ENCODE assay signal across 7 mouse cellular contexts in genomic region chr8:13600204-13600603, GRCm38 (mm10). TPM values are rescaled to one million over a fixed set of nuclear protein-coding genes. Genes with fewer than 3 reads are reported as not detected.
A peak's percentile ranks its signal among the peaks of the same experiment; 100 is the strongest.
DNase-seq lines count a peak whose midpoint lies in the region; ATAC-seq and TF ChIP-seq lines count a peak whose summit lies in the region.

No protein-coding gene starts in this region.

- no peak for TF ChIP-seq CTCF in CH12.LX (conservative IDR thresholded peaks at IDR 0.05 in 1 of 2, IDR thresholded peaks at IDR 0.05 in 1 of 2; ENCODE audit: low read depth in 2 of 2, low read length in 2 of 2)

- no peak for ATAC-seq in hindbrain, embryonic 12.5 days (ENCODE audit: low FRiP score)

- dilution Hi-C loops in CH12.LX (cut with MboI; ENCODE audit: extremely low pct_ligation_motif_present, extremely low pct_unique_long_range_greater_than_20kb, low sequenced_read_pairs), result no loop called here

- peak overlapping the region; percentile 79 for H3K27ac ChIP-seq in CH12.LX (ENCODE audit: insufficient read depth, low read depth)
- peak overlapping the region; percentile 72 for H3K27ac ChIP-seq in brown adipose tissue, adult 24 weeks (replicated peaks; ENCODE audit: low read depth, low read length)
- H3K27ac ChIP-seq in limb, embryonic 10.5 days, result 0 out of 2 replicates have a peak overlapping the region, but pooled peaks have one; percentile 2
- no peak overlapping the region for H3K27ac ChIP-seq in hindbrain, embryonic 12.5 days

- H3K4me3 ChIP-seq in CH12.LX (replicated peaks in 1 of 3; ENCODE audit: low read depth in 2 of 3, low read length in 2 of 3, poor library complexity in 1 of 3), result peak overlapping the region; percentile 15 to 40 (median 39)
- 0 out of 2 replicates have a peak overlapping the region, but pooled peaks have one; percentile 10 for H3K4me3 ChIP-seq in brown adipose tissue, adult 24 weeks (ENCODE audit: insufficient read depth, low read depth, low read length)
- no peak overlapping the region for H3K4me3 ChIP-seq in limb, embryonic 10.5 days
- no peak overlapping the region for H3K4me3 ChIP-seq in hindbrain, embryonic 12.5 days

- TF ChIP-seq EP300 in CH12.LX (IDR thresholded peaks at IDR 0.05; ENCODE audit: low read length), result no peak; the same call in 1 of the 2 replicates

- TF ChIP-seq POLR2A in CH12.LX (IDR thresholded peaks at IDR 0.05; ENCODE audit: low read depth, low read length), result peak; percentile 51; the same call in 1 of the 2 replicates

- peak; percentile 71 for DNase-seq in CH12.LX (ENCODE audit: extremely low read depth)
- DNase-seq in limb, embryonic 10.5 days (ENCODE audit: low spot score), result no peak
- DNase-seq in naive thymus-derived CD4-positive, alpha-beta T cell, adult 2 months (ENCODE audit: low read depth), result peak; percentile 78
- no peak for DNase-seq in right cerebral cortex, postnatal 14 days
- DNase-seq in urinary bladder, adult 18-20 months (ENCODE audit: low spot score in 2 of 2), result no peak

- peaks cover 22 to 58% of the 10 kb centered on the region in 2 experiments for H3K4me1 ChIP-seq in CH12.LX (ENCODE audit: control insufficient read depth in 1 of 2, insufficient read depth in 2 of 2)
- peaks cover 13% of the 10 kb centered on the region for H3K4me1 ChIP-seq in brown adipose tissue, adult 24 weeks (ENCODE audit: control insufficient read depth, insufficient read depth, insufficient read length, low read length)
- H3K4me1 ChIP-seq in limb, embryonic 10.5 days, result peaks cover 7% of the 10 kb centered on the region
- no peaks in the 10 kb centered on the region for H3K4me1 ChIP-seq in hindbrain, embryonic 12.5 days

- no peaks in the 10 kb centered on the region for H3K79me2 ChIP-seq in CH12.LX (replicated peaks; ENCODE audit: control insufficient read depth, extremely low read depth, insufficient read depth, poor library complexity, severe bottlenecking)

- 81% methylated on average over 7 of the region's 7 CpGs for WGBS in limb, embryonic 10.5 days
- 84% methylated on average over 7 of the region's 7 CpGs for WGBS in hindbrain, embryonic 12.5 days

- no peak; the same call in 1 of the 2 replicates for TF ChIP-seq RAD21 in CH12.LX (IDR thresholded peaks at IDR 0.05; ENCODE audit: low read depth, low read length)

- peaks cover 16 to 45% of the 10 kb centered on the region in 2 experiments for H3K36me3 ChIP-seq in CH12.LX (replicated peaks in 1 of 2; ENCODE audit: control insufficient read depth in 1 of 2, insufficient read depth in 1 of 2, low read length in 1 of 2)
- peaks cover 15% of the 10 kb centered on the region; the same call in 1 of the 2 replicates for H3K36me3 ChIP-seq in limb, embryonic 10.5 days
- peaks cover 21% of the 10 kb centered on the region for H3K36me3 ChIP-seq in hindbrain, embryonic 12.5 days

- H3K27me3 ChIP-seq in CH12.LX (replicated peaks), result no peaks in the 10 kb centered on the region
- no peaks in the 10 kb centered on the region for H3K27me3 ChIP-seq in limb, embryonic 10.5 days (ENCODE audit: low read depth, poor library complexity, severe bottlenecking)
- no peaks in the 10 kb centered on the region for H3K27me3 ChIP-seq in hindbrain, embryonic 12.5 days

- peak overlapping the region; percentile 16 for H3K9ac ChIP-seq in CH12.LX (ENCODE audit: insufficient read depth, low read depth)
- no peak overlapping the region for H3K9ac ChIP-seq in hindbrain, embryonic 12.5 days

- peaks cover 3% of the 10 kb centered on the region for H3K9me3 ChIP-seq in CH12.LX (replicated peaks; ENCODE audit: low read length)
- H3K9me3 ChIP-seq in limb, embryonic 10.5 days (replicated peaks), result no peaks in the 10 kb centered on the region
- no peaks in the 10 kb centered on the region for H3K9me3 ChIP-seq in hindbrain, embryonic 12.5 days (replicated peaks)

- H3K4me2 ChIP-seq in CH12.LX (ENCODE audit: insufficient read depth, low read depth, poor library complexity, severe bottlenecking), result peak overlapping the region; percentile 86
- H3K4me2 ChIP-seq in hindbrain, embryonic 12.5 days (replicated peaks), result no peak overlapping the region

- in situ Hi-C loops in CH12.LX (cut with MboI; ENCODE audit: low pct_ligation_motif_present, low pct_unique_long_range_greater_than_20kb, low sequenced_read_pairs), result no loop called here

TF ChIP-seq in CH12.LX, 34 proteins besides CTCF, POLR2A, EP300 and RAD21:
- TF ChIP-seq KAT2A (IDR thresholded peaks at IDR 0.05; ENCODE audit: insufficient replicate concordance, low read length) (no peak), ELF1 (IDR thresholded peaks at IDR 0.05; ENCODE audit: low read depth, low read length) (peak; percentile 56), ETS1 (conservative IDR thresholded peaks at IDR 0.05; ENCODE audit: low read depth, low read length) (peak; percentile 62), CHD2 (IDR thresholded peaks at IDR 0.05; ENCODE audit: low read length) (no peak), RCOR1 (conservative IDR thresholded peaks at IDR 0.05; ENCODE audit: low read depth, low read length) (no peak), E2F4 (IDR thresholded peaks at IDR 0.05; ENCODE audit: insufficient replicate concordance, low read depth, low read length) (no peak), MAZ (IDR thresholded peaks at IDR 0.05; ENCODE audit: low read depth, low read length) (no peak), USF1 (IDR thresholded peaks at IDR 0.05; ENCODE audit: low read depth, low read length) (peak; percentile 73), JUN (IDR thresholded peaks at IDR 0.05; ENCODE audit: insufficient read depth, low read depth, low read length) (no peak), MAX (IDR thresholded peaks at IDR 0.05; ENCODE audit: low read length) (peak; percentile 12; the same call in 1 of the 2 replicates), IRF4 (IDR thresholded peaks at IDR 0.05; ENCODE audit: low read depth, low read length) (peak; percentile 5; the same call in 1 of the 2 replicates), MEF2A (IDR thresholded peaks at IDR 0.05; ENCODE audit: borderline replicate concordance, low read depth, low read length) (no peak), MXI1 (IDR thresholded peaks at IDR 0.05; ENCODE audit: low read depth, low read length) (no peak; the same call in 1 of the 2 replicates), UBTF (IDR thresholded peaks at IDR 0.05; ENCODE audit: low read depth, low read length) (no peak), BHLHE40 (IDR thresholded peaks at IDR 0.05; ENCODE audit: low read depth, low read length) (peak; percentile 49), TCF12 (IDR thresholded peaks at IDR 0.05; ENCODE audit: low read depth, low read length) (peak; percentile 32; the same call in 1 of the 2 replicates), POLR2AphosphoS2 (IDR thresholded peaks at IDR 0.05; ENCODE audit: low read depth, low read length) (no peak), ZC3H11A (IDR thresholded peaks at IDR 0.05; ENCODE audit: low read depth, low read length) (no peak), ZNF384 (IDR thresholded peaks at IDR 0.05; ENCODE audit: low read depth, low read length) (no peak), MYC (IDR thresholded peaks at IDR 0.05; ENCODE audit: low read depth, low read length) (no peak), PAX5 (IDR thresholded peaks at IDR 0.05; ENCODE audit: low read length) (no peak), ZMIZ1 (IDR thresholded peaks at IDR 0.05; ENCODE audit: low read depth, low read length) (no peak), SIN3A (IDR thresholded peaks at IDR 0.05; ENCODE audit: low read length) (peak; percentile 15; the same call in 1 of the 2 replicates), USF2 (conservative IDR thresholded peaks at IDR 0.05; ENCODE audit: low read depth, low read length) (0 out of 2 replicates have a peak, but pooled peaks have one; percentile 41), MAFK (IDR thresholded peaks at IDR 0.05; ENCODE audit: insufficient replicate concordance, low read length) (no peak)
TF ChIP-seq in CH12.LX: peak in this region for 9.

RNA-seq across cellular contexts. Expression of gene 1700029H14Rik, which starts 37.9 kb away (rescaled TPM):
- total RNA-seq in CH12.LX (2012; rRNA removed) (not detected in 2 replicates), CH12.LX (2014; rRNA removed) (not detected in 2 replicates)
- polyA plus RNA-seq in CH12.LX (2012; ENCODE audit: insufficient read length, low read depth), result not detected in 2 replicates
- not detected in 2 replicates for polyA plus RNA-seq in brown adipose tissue, adult 24 weeks (2012; ENCODE audit: insufficient read depth, insufficient read length, missing spikeins)
- polyA plus RNA-seq in limb, embryonic 10.5 days (2016; fragmentation: Nextera tagmentation; extraction: Ambion mirVana), result not detected in 2 replicates
- not detected in 2 replicates for polyA plus RNA-seq in hindbrain, embryonic 12.5 days (2016; fragmentation: Nextera tagmentation; extraction: Ambion mirVana)

Comparison
In these comparisons a context has a peak if more than half of its experiments do, and no peak if none do; other contexts are left out.
1. DNase-seq: peak in CH12.LX (single experiment) and naive thymus-derived CD4-positive, alpha-beta T cell, adult 2 months (single experiment); none in limb, embryonic 10.5 days (single experiment), right cerebral cortex, postnatal 14 days (single experiment) and urinary bladder, adult 18-20 months (0 of 2).
2. H3K4me3 ChIP-seq: peak in CH12.LX (3 of 3) and brown adipose tissue, adult 24 weeks (single experiment); none in limb, embryonic 10.5 days (single experiment) and hindbrain, embryonic 12.5 days (single experiment).